In the genomic region with DNA sequence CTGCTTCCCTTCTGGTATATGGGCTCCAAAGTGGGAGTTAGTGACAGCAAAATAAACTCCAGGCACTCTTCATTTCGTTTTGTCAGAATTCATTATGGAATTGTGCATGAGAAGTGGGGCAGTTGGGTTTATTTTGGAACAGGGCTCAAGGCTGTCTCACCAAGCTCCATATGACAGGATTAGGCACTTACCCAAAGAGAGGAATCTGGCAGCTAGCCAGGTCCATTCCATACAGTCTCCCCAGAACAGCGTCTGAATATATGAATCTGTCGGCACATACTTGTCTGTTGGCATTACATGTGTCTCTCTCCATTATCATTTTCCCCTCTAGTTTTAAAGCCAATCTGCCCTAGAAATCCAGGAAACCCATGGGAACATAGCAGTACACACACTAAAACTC, we compare ENCODE assay signal across 10 mouse cellular contexts.
DNase-seq lines count a peak whose midpoint lies in the region; ATAC-seq and TF ChIP-seq lines count a peak whose summit lies in the region.
"Had no signal": no experiment of that assay in that cellular context is flagged by ENCODE, and none has a peak within 500 bp of the region (broad histone marks: within the 10 kb centered on the region; RNA-seq: fewer than 3 reads in every experiment).

No protein-coding gene starts in this region.

- no peak; the same call in 1 of the 2 replicates for ATAC-seq in embryonic facial prominence, embryonic 11.5 days (replicated peaks; ENCODE audit: insufficient number of reproducible peaks, low FRiP score, low TSS enrichment, low read depth)
- ATAC-seq in lung, postnatal 0 days: no peak
- peak; percentile 76 for ATAC-seq in frontal cortex, adult (ENCODE audit: low TSS enrichment)

- no peak overlapping the region for H3K9ac ChIP-seq in embryonic facial prominence, embryonic 11.5 days (replicated peaks; ENCODE audit: low read length)
- H3K9ac ChIP-seq in lung, postnatal 0 days (replicated peaks; ENCODE audit: low read depth): no peak overlapping the region

- no peak for TF ChIP-seq EP300 in lung, postnatal 0 days (IDR thresholded peaks at IDR 0.05)

- no peaks in the 10 kb centered on the region for H3K36me3 ChIP-seq in embryonic facial prominence, embryonic 11.5 days (replicated peaks; ENCODE audit: control insufficient read depth, insufficient read depth, low read depth, low read length)
- H3K36me3 ChIP-seq in embryonic facial prominence, embryonic 10.5 days (replicated peaks): no peaks in the 10 kb centered on the region
- H3K36me3 ChIP-seq in lung, postnatal 0 days (ENCODE audit: insufficient read depth, low read length): no peaks in the 10 kb centered on the region

- H3K4me2 ChIP-seq in embryonic facial prominence, embryonic 11.5 days (ENCODE audit: low read depth, low read length): no peak overlapping the region
- H3K4me2 ChIP-seq in lung, postnatal 0 days (replicated peaks; ENCODE audit: low read depth, low read length): no peak overlapping the region

- TF ChIP-seq CTCF in lung, postnatal 0 days (IDR thresholded peaks at IDR 0.05): no peak

- H3K4me3 ChIP-seq in embryonic facial prominence, embryonic 11.5 days (ENCODE audit: low read depth, low read length): no peak overlapping the region
- H3K4me3 ChIP-seq in embryonic facial prominence, embryonic 10.5 days: no peak overlapping the region
- no peak overlapping the region for H3K4me3 ChIP-seq in lung, postnatal 0 days (ENCODE audit: low read depth, low read length)
- H3K4me3 ChIP-seq: myocyte had no signal

- no peak overlapping the region for H3K27ac ChIP-seq in embryonic facial prominence, embryonic 11.5 days (replicated peaks; ENCODE audit: low read depth, low read length)
- H3K27ac ChIP-seq in embryonic facial prominence, embryonic 10.5 days (replicated peaks): no peak overlapping the region
- no peak overlapping the region for H3K27ac ChIP-seq in lung, postnatal 0 days (ENCODE audit: low read length)

- no peaks in the 10 kb centered on the region for H3K9me3 ChIP-seq in embryonic facial prominence, embryonic 11.5 days (replicated peaks; ENCODE audit: control insufficient read depth, low read length)
- H3K9me3 ChIP-seq in embryonic facial prominence, embryonic 10.5 days: no peaks in the 10 kb centered on the region
- no peaks in the 10 kb centered on the region for H3K9me3 ChIP-seq in lung, postnatal 0 days (ENCODE audit: low read length)

- no peaks in the 10 kb centered on the region for H3K27me3 ChIP-seq in embryonic facial prominence, embryonic 11.5 days (ENCODE audit: control insufficient read depth, insufficient read depth, low read length)
- H3K27me3 ChIP-seq in embryonic facial prominence, embryonic 10.5 days (replicated peaks; ENCODE audit: low read depth, poor library complexity, severe bottlenecking): no peaks in the 10 kb centered on the region
- no peaks in the 10 kb centered on the region for H3K27me3 ChIP-seq in lung, postnatal 0 days (replicated peaks; ENCODE audit: insufficient read depth, low read length)

- DNase-seq in embryonic facial prominence, embryonic 11.5 days (ENCODE audit: low spot score): peak; percentile 19
- DNase-seq in embryonic facial prominence, embryonic 10.5 days (ENCODE audit: low spot score): no peak
- peak; percentile 8 for DNase-seq in lung, postnatal 0 days (ENCODE audit: low spot score)
- no peak for DNase-seq in lung, postnatal 10 days
- DNase-seq in right cerebral cortex, postnatal 4 days: peak; percentile 76
- DNase-seq in urinary bladder, adult 2 months (ENCODE audit: low spot score): no peak
- no peak for DNase-seq in lung, postnatal 4 days
- DNase-seq: embryo, embryonic 11 days had no signal

- WGBS in embryonic facial prominence, embryonic 11.5 days: 65% methylated on average over 3 of the region's 3 CpGs
- WGBS in embryonic facial prominence, embryonic 10.5 days: 90% methylated on average over 3 of the region's 3 CpGs
- WGBS in lung, postnatal 0 days: 37% methylated on average over 3 of the region's 3 CpGs

- no peaks in the 10 kb centered on the region for H3K4me1 ChIP-seq in embryonic facial prominence, embryonic 11.5 days (ENCODE audit: control insufficient read depth, insufficient read depth, low read length)
- H3K4me1 ChIP-seq in embryonic facial prominence, embryonic 10.5 days: no peaks in the 10 kb centered on the region
- no peaks in the 10 kb centered on the region for H3K4me1 ChIP-seq in lung, postnatal 0 days (ENCODE audit: insufficient read depth, low read depth, low read length)

Comparison
In these comparisons a context has a peak if more than half of its experiments do, and no peak if none do; other contexts are left out.
1. DNase-seq: peak in embryonic facial prominence, embryonic 11.5 days (single experiment), lung, postnatal 0 days (single experiment) and right cerebral cortex, postnatal 4 days (single experiment); none in embryonic facial prominence, embryonic 10.5 days (single experiment), lung, postnatal 10 days (single experiment), urinary bladder, adult 2 months (single experiment) and lung, postnatal 4 days (0 of 2).